Mouse (Mus musculus) embryonic facial prominence, embryonic 10.5 days (tissue): ENCODE data around the gene Itga1. TPM values are rescaled to one million over a fixed set of nuclear protein-coding genes. Genes with fewer than 3 reads are reported as not detected.
A peak's percentile ranks its signal among the peaks of the same experiment; 100 is the strongest.

Source experiments
- DNase-seq: peaks from one replicate; pipeline ENCODE4 v3.0.0-alpha.2; 2017; ENCODE audit warnings: low spot score
- H3K27ac ChIP-seq: fragments of 300-500 bp; sonication (generic); replicated peaks from 2 replicates; pipeline ENCODE4 v1.5.1; 2016; ENCODE audit warnings: mild to moderate bottlenecking
- H3K27me3 ChIP-seq: fragments of 300-500 bp; sonication (generic); replicated peaks from 2 replicates; pipeline ENCODE4 v1.6.1; 2016; ENCODE audit warnings: low read depth, mild to moderate bottlenecking; ENCODE audit not compliant: poor library complexity, severe bottlenecking
- H3K36me3 ChIP-seq: fragments of 300-500 bp; sonication (generic); replicated peaks from 2 replicates; pipeline ENCODE4 v1.6.1; 2016; ENCODE audit warnings: mild to moderate bottlenecking, moderate library complexity
- H3K4me1 ChIP-seq: fragments of 300-500 bp; sonication (generic); 2 replicates; pipeline ENCODE4 v1.6.1; 2016
- H3K4me3 ChIP-seq: fragments of 300-500 bp; sonication (generic); 2 replicates; pipeline ENCODE4 v1.5.1; 2016; ENCODE audit warnings: mild to moderate bottlenecking, moderate library complexity
- H3K9me3 ChIP-seq: fragments of 300-500 bp; sonication (generic); 2 replicates; pipeline ENCODE4 v1.6.1; 2016; ENCODE audit warnings: mild to moderate bottlenecking
- WGBS: fragments of 180-500 bp; shearing (Covaris S2); methylation state at CpG from one replicate; pipeline ENCODE4 v1.1.7; 2016; 5-methylcytosine and 5-hydroxymethylcytosine counted together
- polyA plus RNA-seq: library from polyadenylated mRNA; unstranded; fragments of >200 nt; fragmentation: Nextera tagmentation; extraction: Ambion mirVana; gene quantifications from 2 replicates; pipeline ENCODE4 v1.2.1, GENCODE M21; 2016

The Itga1 gene
- polyA plus RNA-seq, 1 experiment from 2014 or later = 2.9 TPM

DNA sequence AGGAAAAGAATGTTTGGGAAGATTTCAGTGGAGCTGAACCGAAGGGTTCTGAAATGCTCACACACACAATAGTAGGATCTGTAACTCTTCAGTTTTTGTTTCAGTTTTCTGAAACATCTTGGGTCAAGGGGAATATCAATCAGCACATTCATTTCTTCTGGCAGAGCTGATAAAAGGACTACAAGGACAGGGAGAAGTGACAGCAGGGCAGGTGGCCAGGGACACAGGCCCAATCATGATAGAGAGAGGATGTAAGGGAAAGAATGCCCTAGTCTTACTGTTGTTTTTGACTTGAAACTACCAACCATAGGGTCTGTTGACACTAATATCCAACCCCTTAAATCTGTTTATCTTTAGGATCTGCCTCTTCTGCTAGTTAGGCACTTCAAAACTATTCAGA lies 22.8 kb upstream of the Itga1 start:
- no peak for DNase-seq
- H3K27ac ChIP-seq = no peak overlapping the region
- H3K4me1 ChIP-seq = no peaks in the 10 kb centered on the region
- H3K9me3 ChIP-seq = no peaks in the 10 kb centered on the region
- no peaks in the 10 kb centered on the region for H3K36me3 ChIP-seq
- 84% methylated on average over 1 of the region's 1 CpGs for WGBS
- no peaks in the 10 kb centered on the region for H3K27me3 ChIP-seq
- no peak overlapping the region for H3K4me3 ChIP-seq

DNA sequence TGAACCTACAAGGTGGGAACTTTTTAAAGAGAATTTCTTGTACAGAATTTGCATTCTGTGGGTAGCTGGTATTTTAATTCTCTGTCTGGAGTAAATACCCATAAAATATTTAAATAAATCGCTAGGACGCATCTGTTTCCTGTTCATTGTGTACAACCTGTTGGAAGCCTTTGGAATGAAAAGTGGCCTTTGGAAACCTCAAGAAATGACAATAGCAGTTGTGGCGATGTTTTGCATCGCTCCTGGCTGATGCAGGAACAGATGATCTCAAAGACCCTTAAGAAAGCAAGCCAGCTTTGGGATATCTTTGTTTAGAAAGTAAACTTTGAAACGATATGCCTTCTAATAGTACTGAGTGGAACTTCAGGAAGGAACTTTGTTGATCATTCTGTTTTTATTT lies 17.0 kb upstream of the Itga1 start:
- Histone ChIP-seq H3K27ac (no peak overlapping the region), H3K4me3 (no peak overlapping the region), H3K27me3 (no peaks in the 10 kb centered on the region), H3K9me3 (no peaks in the 10 kb centered on the region), H3K4me1 (no peaks in the 10 kb centered on the region), H3K36me3 (no peaks in the 10 kb centered on the region)
- WGBS = 74% methylated on average over 5 of the region's 5 CpGs
- DNase-seq = no peak

DNA sequence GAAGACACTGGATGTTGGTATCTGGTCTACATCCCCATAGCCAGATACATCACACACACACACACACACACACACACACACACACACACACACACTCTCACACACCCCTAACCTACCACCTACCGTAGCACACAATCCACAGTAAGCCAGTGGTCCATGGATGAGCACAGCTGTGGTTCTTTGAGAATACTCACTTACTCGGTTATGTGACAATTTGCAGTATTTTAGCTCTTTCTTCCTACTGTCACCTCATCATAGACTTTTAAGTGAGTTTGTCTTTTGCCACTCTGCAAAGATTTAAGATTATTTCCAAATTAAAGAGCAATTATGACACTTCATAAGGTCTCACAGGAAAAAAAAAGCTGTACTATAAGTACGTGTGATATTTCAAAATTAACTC lies 16.4 kb upstream of the Itga1 start:
- Histone ChIP-seq H3K4me3 (no peak overlapping the region), H3K36me3 (no peaks in the 10 kb centered on the region), H3K27me3 (no peaks in the 10 kb centered on the region), H3K9me3 (no peaks in the 10 kb centered on the region), H3K4me1 (no peaks in the 10 kb centered on the region), H3K27ac (no peak overlapping the region)
- WGBS = 89% methylated on average over 3 of the region's 3 CpGs
- no peak for DNase-seq

DNA sequence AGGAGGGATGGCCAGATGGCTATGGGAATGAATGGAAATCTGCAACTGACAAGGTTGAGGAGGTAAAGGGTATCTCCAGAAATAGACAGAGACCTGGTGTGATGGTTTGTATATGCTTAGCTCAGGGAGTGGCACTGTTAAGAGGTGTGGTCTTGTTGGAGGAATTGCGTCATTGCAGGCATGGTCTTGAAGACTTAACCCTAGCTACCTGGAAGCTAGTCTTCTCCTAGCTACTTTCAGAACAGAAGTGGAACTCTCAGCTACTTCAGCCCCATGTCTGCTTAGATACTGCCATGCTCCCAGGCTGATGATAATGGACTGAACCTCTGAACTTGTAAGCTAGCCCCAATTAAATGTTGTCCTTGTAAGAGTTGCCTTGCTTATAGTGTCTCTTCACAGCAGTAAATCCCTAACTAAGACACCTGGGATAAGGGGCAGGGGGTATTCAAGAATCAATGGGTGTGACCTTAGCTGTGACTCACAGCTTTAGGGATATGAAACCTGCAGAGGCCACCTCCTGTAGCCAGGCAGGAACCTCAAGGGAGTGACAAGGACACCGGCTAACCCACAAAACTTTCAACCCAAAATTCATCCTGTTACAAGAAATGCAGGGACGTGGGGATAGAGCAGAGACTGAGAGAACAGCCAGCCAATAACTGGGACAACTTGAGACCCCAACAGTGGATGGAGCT lies 15.3 kb upstream of the Itga1 start:
- 82% methylated on average over 3 of the region's 3 CpGs for WGBS
- Histone ChIP-seq H3K27ac (no peak overlapping the region), H3K27me3 (no peaks in the 10 kb centered on the region), H3K4me3 (no peak overlapping the region), H3K9me3 (no peaks in the 10 kb centered on the region), H3K36me3 (no peaks in the 10 kb centered on the region), H3K4me1 (no peaks in the 10 kb centered on the region)
- no peak for DNase-seq

DNA sequence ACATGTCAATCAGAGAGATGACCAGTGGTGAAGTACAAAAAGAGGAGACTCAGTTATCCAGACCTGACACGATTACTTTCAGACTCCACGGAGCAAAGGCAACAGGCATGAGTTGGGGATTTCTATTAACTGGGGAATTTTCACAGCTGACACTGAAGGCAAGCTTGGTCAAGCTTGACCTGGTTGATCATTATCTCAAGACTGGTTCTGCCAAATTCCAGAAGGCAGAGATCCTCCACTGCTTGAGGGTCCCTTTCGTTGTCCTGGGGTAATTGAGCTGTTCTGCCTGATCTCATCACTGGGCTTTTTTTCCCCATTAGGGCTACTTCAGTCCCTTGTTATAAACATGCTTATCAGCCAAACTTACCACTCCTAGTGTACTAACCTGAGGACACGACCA lies 7.9 kb upstream of the Itga1 start:
- Histone ChIP-seq H3K4me3 (no peak overlapping the region), H3K4me1 (no peaks in the 10 kb centered on the region), H3K27ac (no peak overlapping the region), H3K27me3 (no peaks in the 10 kb centered on the region), H3K36me3 (no peaks in the 10 kb centered on the region), H3K9me3 (no peaks in the 10 kb centered on the region)
- 78% methylated on average over 4 of the region's 4 CpGs for WGBS
- DNase-seq = no peak

DNA sequence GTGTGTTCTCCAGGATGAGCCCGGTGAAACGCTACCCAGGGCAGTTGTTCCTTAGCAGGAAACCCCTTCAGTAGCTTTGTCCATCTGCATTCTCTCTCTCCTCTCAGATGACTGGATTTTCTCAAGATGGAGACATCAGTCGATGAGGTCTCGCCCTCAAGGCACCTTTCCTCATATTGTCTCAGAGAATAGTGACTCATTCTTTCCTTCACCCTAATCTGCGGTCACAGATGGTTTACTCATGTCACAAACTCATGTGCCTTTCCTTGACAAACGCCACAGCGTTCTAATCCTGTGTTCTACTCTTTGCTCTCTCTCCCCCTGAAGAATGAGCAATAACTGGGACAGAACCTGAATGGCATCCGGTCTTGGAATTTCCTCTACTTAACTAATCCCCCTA lies 5.7 kb upstream of the Itga1 start:
- WGBS = 76% methylated on average over 8 of the region's 8 CpGs
- H3K4me1 ChIP-seq = no peaks in the 10 kb centered on the region
- no peak overlapping the region for H3K27ac ChIP-seq
- no peaks in the 10 kb centered on the region for H3K9me3 ChIP-seq
- H3K36me3 ChIP-seq = no peaks in the 10 kb centered on the region
- H3K4me3 ChIP-seq = no peak overlapping the region
- DNase-seq = no peak
- H3K27me3 ChIP-seq = peaks cover 13% of the 10 kb centered on the region

DNA sequence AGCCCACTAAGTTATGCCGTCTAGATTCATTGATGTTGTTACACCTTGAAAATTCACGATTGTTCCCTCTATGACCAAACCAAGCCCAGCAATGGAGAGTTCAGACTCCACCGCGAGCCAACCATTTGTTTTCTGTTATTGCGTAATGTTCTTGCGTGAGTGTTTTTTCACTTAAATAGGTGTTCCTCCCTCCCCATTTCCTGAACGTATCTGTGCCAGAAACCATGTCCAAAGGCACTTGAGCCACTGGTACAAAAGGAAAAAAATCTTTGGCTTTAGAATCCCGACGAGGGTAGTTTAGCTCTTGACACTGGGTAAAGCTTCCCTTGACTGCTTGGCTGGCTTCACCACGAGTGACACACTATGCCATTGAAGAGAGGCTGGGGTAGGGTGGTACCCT lies 4.4 kb upstream of the Itga1 start:
- Histone ChIP-seq H3K36me3 (no peaks in the 10 kb centered on the region), H3K27ac (no peak overlapping the region), H3K27me3 (peaks cover 18% of the 10 kb centered on the region), H3K4me3 (no peak overlapping the region), H3K4me1 (peaks cover 8% of the 10 kb centered on the region), H3K9me3 (no peaks in the 10 kb centered on the region)
- no peak for DNase-seq
- 88% methylated on average over 10 of the region's 10 CpGs for WGBS

DNA sequence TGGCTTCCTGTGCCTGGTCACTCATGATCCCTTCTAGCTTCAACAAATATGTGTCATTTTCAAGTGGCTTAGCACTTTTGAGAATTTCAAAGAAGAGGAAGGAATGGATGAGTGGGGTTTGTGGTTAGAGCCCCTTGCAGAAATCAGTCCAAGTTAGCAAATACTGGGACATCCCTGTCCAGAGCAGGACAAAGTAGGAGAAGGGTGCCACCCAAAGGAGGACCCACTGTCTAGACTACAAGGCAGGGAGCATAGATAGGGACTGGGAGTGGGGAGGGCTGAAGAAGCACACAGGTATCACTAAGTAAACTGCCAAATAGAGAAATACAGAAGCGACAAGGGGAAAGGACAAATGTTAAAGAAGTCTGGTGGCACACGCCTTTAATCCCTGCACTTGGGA lies 990 bp upstream of the Itga1 start:
- Histone ChIP-seq H3K4me1 (peaks cover 12% of the 10 kb centered on the region), H3K27me3 (peaks cover 42% of the 10 kb centered on the region), H3K36me3 (no peaks in the 10 kb centered on the region), H3K27ac (no peak overlapping the region), H3K4me3 (no peak overlapping the region), H3K9me3 (no peaks in the 10 kb centered on the region)
- 92% methylated on average over 2 of the region's 2 CpGs for WGBS
- no peak for DNase-seq

DNA sequence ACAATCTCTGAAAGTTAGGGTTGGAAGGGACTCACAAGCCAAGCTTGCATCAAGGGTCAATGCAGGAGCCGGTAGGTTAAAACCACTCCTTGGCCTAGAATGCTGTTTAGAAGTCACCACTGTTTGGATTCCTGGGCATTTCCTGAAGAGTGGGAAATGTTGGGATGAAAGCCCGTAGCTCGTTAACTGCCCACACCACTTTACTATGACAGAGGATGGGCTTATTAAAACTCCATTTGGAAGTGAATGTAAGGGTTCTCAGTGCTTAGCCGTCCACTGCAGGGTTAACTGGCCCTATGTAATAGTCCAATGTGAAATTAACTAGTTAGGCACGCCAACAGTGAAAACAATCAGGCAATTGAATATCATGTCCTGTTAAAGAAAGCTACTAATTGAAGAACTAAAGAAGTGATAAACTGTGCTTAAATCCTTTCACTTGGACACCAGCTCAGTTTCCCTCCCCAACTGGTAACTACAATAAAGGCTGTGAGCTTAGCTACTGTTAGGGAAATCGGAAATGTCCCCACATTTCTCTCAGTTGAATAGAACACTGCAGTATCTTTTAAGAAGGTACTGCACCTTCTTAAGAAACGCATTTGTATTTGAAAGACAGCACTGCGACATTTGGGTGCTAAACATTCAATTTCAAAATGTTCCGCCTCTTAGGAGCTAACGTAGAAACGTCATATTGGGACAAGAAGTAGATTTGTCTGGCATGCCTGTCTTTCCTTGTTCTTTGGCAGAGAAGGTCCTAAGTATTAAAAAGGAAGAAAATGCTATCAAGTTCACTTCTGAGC lies 1.2 kb downstream of the Itga1 start:
- no peaks in the 10 kb centered on the region for H3K9me3 ChIP-seq
- H3K27ac ChIP-seq = no peak overlapping the region
- H3K4me3 ChIP-seq = peak overlapping the region; percentile 66
- H3K4me1 ChIP-seq = peaks cover 12% of the 10 kb centered on the region
- H3K36me3 ChIP-seq = no peaks in the 10 kb centered on the region
- DNase-seq = no peak
- WGBS = 28% methylated on average over 11 of the region's 11 CpGs
- H3K27me3 ChIP-seq = peaks cover 42% of the 10 kb centered on the region

DNA sequence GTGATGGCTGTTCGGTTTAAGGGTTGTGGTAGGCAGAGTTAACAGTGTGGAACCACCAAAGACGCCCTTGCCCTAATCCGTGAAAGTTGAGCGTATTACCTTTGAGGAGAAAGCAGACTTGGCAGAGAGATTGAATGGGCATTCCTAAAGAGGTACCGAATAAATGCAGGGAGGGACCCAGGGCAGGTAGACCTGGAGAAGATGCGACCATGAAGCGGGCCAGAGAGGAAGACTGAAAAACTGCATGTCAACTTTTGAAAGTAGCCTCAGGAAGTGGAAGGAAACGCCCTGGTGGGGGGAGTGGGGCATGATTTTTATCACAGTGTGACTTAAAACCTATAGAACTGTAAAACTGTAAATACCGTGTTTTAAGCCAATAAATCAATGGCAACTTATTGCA lies 2.4 kb downstream of the Itga1 start:
- DNase-seq = no peak
- H3K4me1 ChIP-seq = peaks cover 12% of the 10 kb centered on the region
- H3K36me3 ChIP-seq = no peaks in the 10 kb centered on the region
- no peak overlapping the region for H3K27ac ChIP-seq
- no peak overlapping the region for H3K4me3 ChIP-seq
- H3K27me3 ChIP-seq = peaks cover 42% of the 10 kb centered on the region
- 84% methylated on average over 9 of the region's 9 CpGs for WGBS
- no peaks in the 10 kb centered on the region for H3K9me3 ChIP-seq

DNA sequence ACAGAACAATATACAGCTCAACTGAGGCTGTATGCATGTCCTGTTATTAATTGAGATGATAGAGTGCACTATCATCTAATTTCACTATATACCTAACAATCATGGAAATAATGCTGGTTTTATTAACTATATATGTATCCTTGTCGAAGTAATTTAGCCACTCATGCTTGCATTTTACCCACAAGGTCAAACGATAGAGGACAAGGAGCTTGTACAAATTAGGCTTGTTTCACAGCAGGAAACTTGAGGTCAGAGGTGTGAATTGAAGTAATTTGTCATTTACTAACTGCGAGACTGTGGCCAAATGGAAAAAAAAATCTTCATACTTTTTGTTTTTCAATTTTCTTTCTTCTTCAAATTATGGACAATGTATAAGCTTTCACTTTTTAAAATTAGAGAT lies 3.5 kb downstream of the Itga1 start:
- no peak for DNase-seq
- Histone ChIP-seq H3K27ac (no peak overlapping the region), H3K36me3 (no peaks in the 10 kb centered on the region), H3K9me3 (no peaks in the 10 kb centered on the region), H3K4me3 (no peak overlapping the region), H3K27me3 (peaks cover 36% of the 10 kb centered on the region), H3K4me1 (peaks cover 12% of the 10 kb centered on the region)
- 73% methylated on average over 3 of the region's 3 CpGs for WGBS

DNA sequence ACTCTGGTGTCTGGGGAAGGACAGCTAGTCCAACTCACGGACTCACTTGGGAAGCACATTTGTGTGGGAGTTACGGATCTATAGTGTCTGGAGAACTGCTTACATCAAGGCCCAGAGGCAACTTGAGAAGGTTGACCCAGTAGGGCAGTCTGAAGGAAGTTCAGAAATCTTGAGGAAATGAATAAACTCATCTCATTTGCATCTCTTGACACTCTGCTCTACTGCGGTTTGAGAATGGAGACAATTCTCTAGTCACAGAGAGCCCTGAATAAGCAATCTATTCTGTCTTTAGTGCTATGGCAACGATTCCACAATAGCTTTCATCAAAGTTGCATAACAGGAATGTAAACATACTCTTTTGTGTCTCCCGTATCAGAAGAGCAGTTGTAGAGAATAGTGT lies 4.8 kb downstream of the Itga1 start:
- H3K4me1 ChIP-seq = peaks cover 9% of the 10 kb centered on the region
- DNase-seq = no peak
- no peaks in the 10 kb centered on the region for H3K9me3 ChIP-seq
- H3K27me3 ChIP-seq = peaks cover 29% of the 10 kb centered on the region
- H3K27ac ChIP-seq = no peak overlapping the region
- H3K4me3 ChIP-seq = no peak overlapping the region
- 82% methylated on average over 5 of the region's 5 CpGs for WGBS
- no peaks in the 10 kb centered on the region for H3K36me3 ChIP-seq

DNA sequence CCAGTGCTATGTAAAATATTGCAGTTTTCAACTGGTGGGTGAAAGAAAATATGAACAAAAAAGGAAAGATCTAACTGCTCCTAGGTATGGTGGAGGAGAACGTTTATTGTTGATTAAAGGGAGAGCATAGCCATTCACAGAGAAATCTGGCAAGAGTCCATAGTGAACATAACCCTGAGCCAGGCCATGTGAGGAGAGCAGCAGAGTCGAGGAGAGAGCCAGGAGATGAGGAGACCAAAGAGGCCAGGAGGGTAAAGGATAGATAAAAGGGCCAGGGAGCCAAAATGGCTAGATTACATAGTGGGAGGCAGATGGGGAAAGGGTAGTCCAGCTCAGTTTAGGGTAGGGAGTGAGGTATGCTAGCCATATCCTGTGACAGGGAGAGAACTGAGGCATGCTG lies 5.5 kb downstream of the Itga1 start:
- H3K36me3 ChIP-seq = no peaks in the 10 kb centered on the region
- H3K27ac ChIP-seq = no peak overlapping the region
- H3K4me3 ChIP-seq = no peak overlapping the region
- H3K27me3 ChIP-seq = peaks cover 24% of the 10 kb centered on the region
- WGBS = 73% methylated on average over 2 of the region's 2 CpGs
- H3K4me1 ChIP-seq = peaks cover 4% of the 10 kb centered on the region; the same call in 1 of the 2 replicates
- H3K9me3 ChIP-seq = no peaks in the 10 kb centered on the region
- DNase-seq = no peak
